Mouse (Mus musculus) embryonic facial prominence, embryonic 15.5 days (tissue): ENCODE measurements at regions not wholly inside any gene's neighbourhood (a gene's known extent, or its start where the extent isn't known, plus 50 kb on each side); places are given as distances from the start of the nearest gene placed in this dataset.

Source experiments
- ATAC-seq: fragments of 200-750 bp; cut with Nextera tagmentation; 2 replicates; pipeline ENCODE4 v1.8.0; 2017; ENCODE audit warnings: low read depth, moderate TSS enrichment; ENCODE audit not compliant: insufficient number of reproducible peaks, low FRiP score, low TSS enrichment
- H3K27ac ChIP-seq: fragments of 300-500 bp; sonication (generic); replicated peaks from 2 replicates; pipeline ENCODE4 v1.5.1; 2015; ENCODE audit warnings: mild to moderate bottlenecking, inconsistent platforms
- H3K27me3 ChIP-seq: fragments of 300-500 bp; sonication (generic); 2 replicates; pipeline ENCODE4 v1.6.1; 2015; ENCODE audit warnings: inconsistent platforms
- H3K36me3 ChIP-seq: fragments of 300-500 bp; sonication (generic); 2 replicates; pipeline ENCODE4 v1.6.1; 2015; ENCODE audit warnings: mild to moderate bottlenecking, inconsistent platforms
- H3K4me1 ChIP-seq: fragments of 300-500 bp; sonication (generic); 2 replicates; pipeline ENCODE4 v1.6.1; 2015; ENCODE audit warnings: inconsistent platforms
- H3K4me2 ChIP-seq: fragments of 300-500 bp; sonication (generic); replicated peaks from 2 replicates; pipeline ENCODE4 v1.6.1; 2015; ENCODE audit warnings: mild to moderate bottlenecking, inconsistent platforms
- H3K4me3 ChIP-seq: fragments of 300-500 bp; sonication (generic); replicated peaks from 2 replicates; pipeline ENCODE4 v1.5.1; 2015; ENCODE audit warnings: mild to moderate bottlenecking, inconsistent platforms
- H3K9ac ChIP-seq: fragments of 300-500 bp; sonication (generic); 2 replicates; pipeline ENCODE4 v1.6.1; 2015; ENCODE audit warnings: inconsistent platforms
- H3K9me3 ChIP-seq: fragments of 300-500 bp; sonication (generic); replicated peaks from 2 replicates; pipeline ENCODE4 v1.6.1; 2016; ENCODE audit warnings: inconsistent platforms
- WGBS: fragments of 180-500 bp; shearing (Covaris S2); methylation state at CpG from one replicate; pipeline ENCODE4 v1.1.7; 2015; 5-methylcytosine and 5-hydroxymethylcytosine counted together

- no peak overlapping the region for H3K4me2 ChIP-seq
- H3K9me3 ChIP-seq: no peaks in the 10 kb centered on the region
- WGBS: 76% methylated on average over 5 of the region's 5 CpGs
- H3K27me3 ChIP-seq: no peaks in the 10 kb centered on the region
- no peak overlapping the region for H3K27ac ChIP-seq
- no peaks in the 10 kb centered on the region for H3K36me3 ChIP-seq
- no peaks in the 10 kb centered on the region for H3K4me1 ChIP-seq
- H3K9ac ChIP-seq: no peak overlapping the region
- H3K4me3 ChIP-seq: no peak overlapping the region
- ATAC-seq: no peak
Measured at GRCm38 (mm10) chr17:16041542-16042251, 210.9 kb upstream of the Rgmb start.

DNA sequence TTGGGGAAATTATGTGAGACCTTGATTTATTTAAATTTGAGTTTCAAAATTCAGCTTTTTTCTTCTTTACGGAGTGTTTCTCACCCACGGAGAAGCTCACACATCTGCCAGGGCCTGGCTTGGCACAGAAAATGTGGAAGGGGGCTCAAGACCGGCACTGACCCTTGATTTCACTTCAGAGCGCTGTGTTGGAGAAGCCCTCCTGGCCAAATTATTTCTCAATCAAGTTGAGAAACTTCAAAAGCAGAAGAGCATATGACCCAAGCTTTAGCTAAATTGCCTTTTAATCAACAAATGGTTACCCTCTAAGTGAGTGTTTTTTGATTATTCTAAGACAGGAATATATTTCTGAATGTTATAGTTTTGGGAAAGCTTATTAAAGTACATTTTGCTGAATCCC is 197.2 kb upstream of the Rgmb start:
- Histone ChIP-seq H3K4me1 (no peaks in the 10 kb centered on the region), H3K27ac (no peak overlapping the region), H3K9ac (no peak overlapping the region), H3K4me3 (no peak overlapping the region), H3K4me2 (no peak overlapping the region), H3K36me3 (no peaks in the 10 kb centered on the region), H3K27me3 (no peaks in the 10 kb centered on the region), H3K9me3 (no peaks in the 10 kb centered on the region)
- 75% methylated on average over 4 of the region's 4 CpGs for WGBS
- no peak for ATAC-seq

- H3K27ac ChIP-seq: no peak overlapping the region
- ATAC-seq: no peak
Measured at GRCm38 (mm10) chr17:16004871-16005575, 174.2 kb upstream of the Rgmb start.

GRCm38 (mm10) chr17:16004002-16004401 is 173.2 kb upstream of the Rgmb start:
- Histone ChIP-seq H3K4me2 (no peak overlapping the region), H3K9me3 (no peaks in the 10 kb centered on the region), H3K36me3 (no peaks in the 10 kb centered on the region), H3K9ac (no peak overlapping the region), H3K4me1 (no peaks in the 10 kb centered on the region), H3K27me3 (no peaks in the 10 kb centered on the region), H3K4me3 (no peak overlapping the region), H3K27ac (no peak overlapping the region)
- ATAC-seq: no peak
- WGBS: 86% methylated on average over 4 of the region's 4 CpGs

More at GRCm38 (mm10) chr17:16004871-16005575, 174.2 kb upstream of the Rgmb start:
- Histone ChIP-seq H3K27me3 (no peaks in the 10 kb centered on the region), H3K4me2 (no peak overlapping the region), H3K9ac (no peak overlapping the region), H3K4me1 (no peaks in the 10 kb centered on the region), H3K9me3 (no peaks in the 10 kb centered on the region), H3K36me3 (no peaks in the 10 kb centered on the region), H3K4me3 (no peak overlapping the region)
- 30% methylated on average over 7 of the region's 7 CpGs for WGBS

GRCm38 (mm10) chr17:15998771-15999170 is 167.9 kb upstream of the Rgmb start:
- H3K4me2 ChIP-seq: no peak overlapping the region
- no peaks in the 10 kb centered on the region for H3K9me3 ChIP-seq
- no peaks in the 10 kb centered on the region for H3K36me3 ChIP-seq
- no peak overlapping the region for H3K9ac ChIP-seq
- H3K4me1 ChIP-seq: no peaks in the 10 kb centered on the region
- H3K27me3 ChIP-seq: no peaks in the 10 kb centered on the region
- no peak overlapping the region for H3K4me3 ChIP-seq
- WGBS: 95% methylated on average over 4 of the region's 4 CpGs
- no peak overlapping the region for H3K27ac ChIP-seq
- ATAC-seq: no peak

GRCm38 (mm10) chr17:15997289-15997688 is 166.4 kb upstream of the Rgmb start:
- no peak for ATAC-seq
- H3K36me3 ChIP-seq: no peaks in the 10 kb centered on the region
- H3K9me3 ChIP-seq: no peaks in the 10 kb centered on the region
- no peak overlapping the region for H3K27ac ChIP-seq
- H3K4me1 ChIP-seq: no peaks in the 10 kb centered on the region
- H3K4me3 ChIP-seq: no peak overlapping the region
- no peak overlapping the region for H3K4me2 ChIP-seq
- H3K9ac ChIP-seq: no peak overlapping the region
- WGBS: 28% methylated on average over 1 of the region's 1 CpGs
- H3K27me3 ChIP-seq: no peaks in the 10 kb centered on the region

DNA sequence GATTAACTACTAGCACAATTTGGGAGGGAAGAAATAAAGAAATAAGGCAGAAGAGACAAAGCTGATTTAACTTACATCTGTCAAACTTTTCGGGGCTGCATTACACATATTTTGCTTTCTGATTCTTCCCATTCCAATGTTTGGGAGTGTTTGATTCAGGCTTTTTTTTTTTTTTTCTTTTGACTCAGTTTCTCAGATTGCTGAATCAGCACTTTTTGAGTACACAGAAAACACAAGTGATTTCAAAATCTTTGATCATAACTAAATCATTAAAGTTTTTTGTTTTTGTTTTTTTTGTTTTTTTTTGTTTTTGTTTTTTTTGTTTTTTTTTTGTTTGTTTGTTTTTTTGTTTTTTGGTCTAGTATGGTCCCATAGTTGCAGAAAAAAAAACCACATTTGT is 164.7 kb upstream of the Rgmb start:
- Histone ChIP-seq H3K27me3 (no peaks in the 10 kb centered on the region), H3K9me3 (no peaks in the 10 kb centered on the region), H3K4me3 (no peak overlapping the region), H3K36me3 (no peaks in the 10 kb centered on the region), H3K4me1 (no peaks in the 10 kb centered on the region), H3K4me2 (no peak overlapping the region), H3K9ac (no peak overlapping the region), H3K27ac (no peak overlapping the region)
- no peak for ATAC-seq
- 88% methylated on average over 1 of the region's 1 CpGs for WGBS

DNA sequence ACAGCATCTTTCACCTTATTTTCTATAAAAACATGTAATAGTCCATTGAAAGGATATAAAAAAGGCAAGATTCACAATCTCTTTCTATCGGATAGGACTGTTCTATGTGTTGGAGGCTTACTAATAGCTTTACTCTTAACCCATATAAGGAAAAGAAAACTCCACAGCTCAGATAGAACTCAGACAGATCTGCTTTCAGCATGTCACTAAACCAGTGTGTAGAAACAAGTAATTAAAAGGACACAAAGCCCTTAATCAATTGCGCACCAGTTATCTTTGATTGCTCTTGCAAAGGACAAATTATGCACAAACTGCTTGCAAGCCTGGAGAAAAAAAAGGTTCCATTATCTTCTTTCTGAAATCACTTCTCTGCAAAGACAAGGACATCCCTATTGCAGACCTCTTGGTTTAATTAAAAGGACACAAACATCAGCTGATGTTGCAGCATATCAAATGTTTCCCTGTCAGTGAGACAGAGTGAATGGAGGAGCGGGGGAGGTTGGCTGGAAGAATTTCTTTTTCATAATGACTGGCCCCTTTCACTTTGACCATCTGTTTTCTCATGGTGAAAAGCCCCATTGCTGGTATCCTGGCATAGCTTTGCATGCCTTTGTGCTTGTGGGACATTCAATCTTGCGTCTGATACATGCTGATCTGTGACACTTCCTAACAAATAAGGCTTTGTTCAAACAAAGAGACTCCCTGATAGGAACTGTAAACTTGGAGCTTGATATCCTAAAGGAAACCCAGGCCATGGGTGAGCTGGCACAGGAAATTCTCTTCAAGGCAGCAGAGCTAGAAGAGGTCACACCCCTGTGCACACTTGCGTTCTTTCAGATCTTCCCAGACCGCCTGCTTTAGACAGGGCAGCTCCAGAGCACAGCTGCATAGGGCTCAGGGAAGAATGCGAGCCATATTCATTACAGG is 162.8 kb upstream of the Rgmb start:
- Histone ChIP-seq H3K27me3 (no peaks in the 10 kb centered on the region), H3K9me3 (no peaks in the 10 kb centered on the region), H3K27ac (no peak overlapping the region), H3K36me3 (no peaks in the 10 kb centered on the region), H3K4me2 (no peak overlapping the region), H3K9ac (no peak overlapping the region), H3K4me3 (no peak overlapping the region), H3K4me1 (no peaks in the 10 kb centered on the region)
- WGBS: 35% methylated on average over 7 of the region's 7 CpGs
- peak; percentile 82; the same call in 1 of the 2 replicates for ATAC-seq

DNA sequence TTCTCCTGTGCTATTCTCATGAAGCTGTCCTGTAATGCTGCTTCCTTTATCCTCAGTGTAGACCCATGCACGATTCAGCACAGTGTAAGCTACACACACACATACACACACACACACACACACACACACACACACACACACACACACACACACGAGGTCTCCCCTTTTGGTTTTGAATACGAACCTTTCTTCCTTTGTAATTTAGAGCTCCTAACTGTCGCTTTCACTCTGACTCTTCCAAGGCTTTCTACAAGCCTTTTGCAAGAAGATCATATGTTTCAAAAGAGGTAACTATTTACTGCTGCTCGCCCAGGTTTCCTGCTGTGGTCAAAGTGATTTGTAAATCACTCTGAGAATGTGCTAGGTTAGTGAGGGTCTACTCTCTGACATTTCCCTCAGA is 161.1 kb upstream of the Rgmb start:
- Histone ChIP-seq H3K4me1 (no peaks in the 10 kb centered on the region), H3K9me3 (no peaks in the 10 kb centered on the region), H3K27me3 (no peaks in the 10 kb centered on the region), H3K27ac (no peak overlapping the region), H3K4me3 (no peak overlapping the region), H3K4me2 (no peak overlapping the region), H3K9ac (no peak overlapping the region), H3K36me3 (no peaks in the 10 kb centered on the region)
- no peak for ATAC-seq
- WGBS: 67% methylated on average over 5 of the region's 5 CpGs

DNA sequence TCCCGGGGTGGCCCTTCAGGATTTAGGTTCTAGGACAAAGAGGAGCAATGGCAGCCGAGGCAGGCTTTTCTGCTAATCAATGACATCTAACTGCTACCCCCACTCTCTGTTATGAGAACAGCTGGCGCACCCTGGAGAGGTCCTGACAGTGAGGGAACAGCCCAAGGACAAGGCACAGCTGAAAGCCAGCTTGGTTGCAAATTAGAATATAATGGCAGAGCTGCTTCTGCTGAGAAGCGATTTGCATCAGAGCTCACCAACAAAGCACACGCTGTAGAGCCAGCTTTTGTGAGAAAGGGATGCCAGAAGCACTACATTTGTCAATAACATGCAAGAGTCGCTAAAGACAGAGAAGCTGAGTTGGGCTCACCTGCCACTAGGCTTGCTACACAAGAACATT is 159.5 kb upstream of the Rgmb start:
- Histone ChIP-seq H3K9me3 (no peaks in the 10 kb centered on the region), H3K4me3 (no peak overlapping the region), H3K9ac (no peak overlapping the region), H3K4me2 (no peak overlapping the region), H3K27me3 (no peaks in the 10 kb centered on the region), H3K27ac (no peak overlapping the region), H3K4me1 (no peaks in the 10 kb centered on the region), H3K36me3 (no peaks in the 10 kb centered on the region)
- WGBS: 15% methylated on average over 6 of the region's 6 CpGs
- ATAC-seq: no peak

DNA sequence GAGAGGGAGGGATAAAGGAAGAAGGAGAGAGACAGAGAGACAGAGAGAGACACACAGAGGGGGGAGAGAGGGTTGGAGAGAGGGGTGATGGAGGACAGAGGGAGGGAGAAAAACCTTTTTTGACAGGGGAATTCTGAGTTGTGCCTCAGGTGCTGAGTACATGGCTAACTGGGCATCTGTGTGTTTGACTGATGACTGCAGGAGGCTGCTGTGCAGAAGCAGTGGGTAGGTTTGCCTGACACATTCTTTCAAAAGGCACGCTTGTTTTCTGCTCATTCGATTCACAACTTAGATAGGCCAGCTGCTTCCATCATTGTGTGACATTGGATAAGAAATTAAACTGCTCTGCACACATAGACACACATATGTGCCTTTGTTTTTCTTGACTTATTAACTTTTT is 150.7 kb upstream of the Rgmb start:
- WGBS: 49% methylated on average over 2 of the region's 2 CpGs

More for the DNA sequence above, 150.7 kb upstream of the Rgmb start:
- no peak overlapping the region for H3K9ac ChIP-seq
- H3K27me3 ChIP-seq: no peaks in the 10 kb centered on the region
- no peaks in the 10 kb centered on the region for H3K36me3 ChIP-seq
- no peak overlapping the region for H3K4me2 ChIP-seq
- no peak overlapping the region for H3K27ac ChIP-seq
- H3K4me3 ChIP-seq: no peak overlapping the region
- no peaks in the 10 kb centered on the region for H3K9me3 ChIP-seq
- ATAC-seq: no peak
- no peaks in the 10 kb centered on the region for H3K4me1 ChIP-seq
